Mouse (Mus musculus) adrenal gland, adult 18-20 months (tissue): ENCODE measurements around the gene BC037034. TPM values are rescaled to one million over a fixed set of nuclear protein-coding genes. Genes with fewer than 3 reads are reported as not detected.
"Not testable (repeated sequence)": the region's sequence is repeated elsewhere in the genome, so short reads cannot be mapped to it uniquely, and the experiment has no call there.

Experiments
- DNase-seq, 2 experiments: peaks; one replicate each; pipeline ENCODE4 v3.0.0; 2021 to 2022; ENCODE audit warnings: low spot score in 2 of 2
- total RNA-seq, 2 experiments: library from RNA; stranded (reverse); gene quantifications; 1 replicate in 1 of 2; 2 replicates in 1 of 2; pipeline ENCODE4 v1.2.3; 2021

BC037034 gene
- total RNA-seq, 2 experiments from 2014 or later, result 27.7 to 30.1 TPM

- peak; percentile 92 for DNase-seq
Measured at GRCm38 (mm10) chr5:138222111-138222510, 41.7 kb downstream of the BC037034 start.

DNA sequence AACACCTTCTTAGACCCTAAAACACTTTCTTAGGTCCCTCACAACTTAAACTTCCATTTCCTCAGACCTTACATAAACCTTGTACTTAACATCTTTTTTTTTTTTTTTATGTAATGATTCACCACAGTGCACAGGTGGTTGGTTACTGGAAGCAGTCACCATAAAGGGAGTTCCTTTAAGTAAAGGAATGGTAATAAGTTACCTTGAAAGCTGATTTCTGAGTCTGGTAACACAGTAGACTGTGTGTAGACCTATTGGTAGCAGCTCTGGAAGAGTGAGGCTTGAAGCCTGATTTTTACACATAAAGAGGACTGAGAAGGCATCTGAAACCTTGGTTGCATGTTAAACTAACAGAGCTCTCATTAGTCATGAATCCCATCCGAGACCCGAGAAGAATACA lies 44.0 kb downstream of the BC037034 start:
- DNase-seq, result no peak

DNA sequence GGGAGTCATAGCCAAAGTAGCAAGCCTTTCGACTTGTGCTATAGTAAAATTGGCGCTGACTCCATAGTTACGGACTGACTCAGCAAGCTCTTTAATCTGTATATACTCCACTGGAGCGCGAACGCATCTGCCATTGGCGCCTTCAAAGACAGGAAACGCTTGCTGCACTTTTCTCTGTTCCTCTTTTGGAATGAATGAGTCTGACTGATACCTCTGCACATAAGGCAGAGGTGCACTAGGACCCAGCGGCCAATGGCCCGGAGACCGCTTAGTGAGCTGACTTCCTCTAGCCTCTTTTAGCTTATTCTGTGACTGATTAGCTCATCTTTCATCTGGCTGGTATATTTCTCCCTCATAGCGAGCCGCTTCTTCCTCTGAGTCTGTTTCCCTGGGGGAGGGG lies 47.2 kb downstream of the BC037034 start:
- not testable (repeated sequence) for DNase-seq

Other genes starting within 250 kb of the BC037034 start
- not detected for gene Smok3a, start 242.8 kb downstream of the BC037034 start, total RNA-seq
- not detected for gene Smok3b, start 242.6 kb downstream of the BC037034 start, total RNA-seq
- gene Smok3c, start 210.8 kb downstream of the BC037034 start, total RNA-seq, result not detected
- gene Zkscan1, start 178.9 kb downstream of the BC037034 start, total RNA-seq, result 10 to 100 TPM; 30.9 to 37.9 TPM
- gene Zscan21, start 147.1 kb downstream of the BC037034 start, total RNA-seq, result 10 to 100 TPM; 13.4 to 15.3 TPM
- gene Zfp113, start 108.3 kb downstream of the BC037034 start, total RNA-seq, result 10 to 100 TPM; 10.1 to 10.9 TPM
- gene Cops6, start 103.0 kb downstream of the BC037034 start, total RNA-seq, result 100 to 1,000 TPM; 130 to 145 TPM
- 10 to 100 TPM; 15.9 to 18.5 TPM for gene Ap4m1, start 92.0 kb downstream of the BC037034 start, total RNA-seq
- gene Mcm7, start 91.6 kb downstream of the BC037034 start, total RNA-seq, result 10 to 100 TPM; 17.3 to 28.1 TPM
- gene Taf6, start 76.6 kb downstream of the BC037034 start, total RNA-seq, result 10 to 100 TPM; 40.6 to 41.6 TPM
- 10 to 100 TPM; 21.6 to 25.3 TPM for gene Cnpy4, start 76.5 kb downstream of the BC037034 start, total RNA-seq
- 1 to 10 TPM; 6.4 to 9.0 TPM for gene Mblac1, start 69.7 kb downstream of the BC037034 start, total RNA-seq
- gene Nxpe5, start 38.1 kb downstream of the BC037034 start, total RNA-seq, result under 1 TPM in 1 of 2 experiments, not detected in 1; 0.48 TPM
- gene Lamtor4, start 8.6 kb downstream of the BC037034 start, total RNA-seq, result 10 to 100 TPM; 80.1 to 80.3 TPM
- under 1 TPM in 1 of 2 experiments, not detected in 1; 0.58 TPM for gene Gal3st4, start 8.8 kb upstream of the BC037034 start, total RNA-seq
- gene Gm43720, start 15.9 kb upstream of the BC037034 start, total RNA-seq, result not detected
- gene Gpc2, start 16.0 kb upstream of the BC037034 start, total RNA-seq, result under 1 TPM; 0.51 to 0.89 TPM
- gene Stag3, start 16.2 kb upstream of the BC037034 start, total RNA-seq, result under 1 TPM in 1 of 2 experiments, not detected in 1; 0.13 TPM
- under 1 TPM in 1 of 2 experiments, not detected in 1; 0.64 TPM for gene Pvrig, start 77.9 kb upstream of the BC037034 start, total RNA-seq
- gene Zfp157, start 177.4 kb upstream of the BC037034 start, total RNA-seq, result 1 to 10 TPM; 4.7 to 8.1 TPM